Mouse (Mus musculus) spleen, adult 2 months (tissue): ENCODE measurements around the gene Hyal2.

Experiments used
- CTCF ChIP-seq: fragments of 200-500 bp; IDR thresholded peaks from 2 replicates; pipeline ENCODE4 v1.5.1; 2011; ENCODE audit warnings: mild to moderate bottlenecking, inconsistent platforms; ENCODE audit not compliant: insufficient read depth, insufficient read length, insufficient replicate concordance; ENCODE audit errors: extremely low read depth
- POLR2A ChIP-seq: fragments of 200-500 bp; IDR thresholded peaks from 2 replicates; pipeline ENCODE4 v1.6.1; 2011; ENCODE audit warnings: low read depth, low read length, inconsistent platforms

DNA sequence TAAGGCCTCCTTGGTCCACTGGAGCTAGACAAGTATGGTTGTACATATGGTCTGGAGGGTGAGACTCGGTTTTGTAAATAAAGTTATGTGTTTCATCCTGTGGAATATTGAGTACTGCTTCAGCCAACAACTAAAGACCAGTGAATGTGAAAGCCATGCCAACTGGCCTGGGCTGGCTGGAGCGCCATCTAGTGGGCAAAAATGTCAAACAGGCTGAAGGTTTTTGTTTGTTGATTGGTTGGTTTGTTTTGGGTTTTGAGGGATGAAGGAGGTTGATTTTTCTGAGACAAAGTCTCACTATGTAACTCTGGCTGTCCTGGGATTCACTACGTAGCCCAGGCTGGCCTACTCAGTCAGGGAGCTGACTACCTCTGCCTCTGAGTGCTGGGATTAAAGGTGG is 22.1 kb upstream of the Hyal2 start:
- no peak for TF ChIP-seq POLR2A
- TF ChIP-seq CTCF = peak; percentile 83; the same call in 1 of the 2 replicates
